Mouse (Mus musculus) left cerebral cortex, postnatal 10 days (tissue): Measurements from ENCODE around the gene Smbd1. TPM values are rescaled to one million over a fixed set of nuclear protein-coding genes. Genes with fewer than 3 reads are reported as not detected.

ENCODE experiments used
- DNase-seq, 2 experiments: peaks; one replicate each; pipeline ENCODE4 v3.0.0; 2021 to 2022; ENCODE audit warnings: low spot score in 2 of 2, mixed read lengths in 1 of 2; ENCODE audit errors: extremely low spot score in 1 of 2
- intact Hi-C: fragments of 180-260 bp; cut with DNase I; formaldehyde crosslinking; loops from one replicate; pipeline ENCODE4 v1.15.1; 2025
- total RNA-seq, 2 experiments: library from RNA; stranded (reverse); gene quantifications; 2 replicates each; pipeline ENCODE4 v1.2.3; 2021

Smbd1 gene
- total RNA-seq, 2 experiments from 2014 or later, result not detected

- intact Hi-C loops, result no loop called here
- no peak for DNase-seq
These were observed 45.7 kb downstream of the Smbd1 start for GRCm38 (mm10) chr16:32764550-32764949.

Other genes starting within 250 kb of the Smbd1 start
- 100 to 1,000 TPM; 106 to 111 TPM for gene Tfrc, start 201.6 kb downstream of the Smbd1 start, total RNA-seq
- gene Tnk2, start 166.6 kb downstream of the Smbd1 start, total RNA-seq, result 100 to 1,000 TPM in 1 of 2 experiments, 10 to 100 TPM in 1; 93.2 to 107 TPM
- gene Muc4, start 74.6 kb downstream of the Smbd1 start, total RNA-seq, result not detected
- not detected for gene Muc20, start 13.0 kb downstream of the Smbd1 start, total RNA-seq
- 100 to 1,000 TPM; 138 to 145 TPM for gene Fyttd1, start 67.0 kb upstream of the Smbd1 start, total RNA-seq
- 10 to 100 TPM; 59.9 to 60.6 TPM for gene Rubcn, start 67.3 kb upstream of the Smbd1 start, total RNA-seq
- gene Lrch3, start 103.6 kb upstream of the Smbd1 start, total RNA-seq, result 10 to 100 TPM; 28.9 to 32.4 TPM
- gene Iqcg, start 245.7 kb upstream of the Smbd1 start, total RNA-seq, result 1 to 10 TPM; 6.0 to 9.7 TPM
- 100 to 1,000 TPM; 258 to 270 TPM for gene Rpl35a, start 246.0 kb upstream of the Smbd1 start, total RNA-seq